Mouse (Mus musculus) stomach, postnatal 0 days (tissue): ENCODE results near the gene Ufc1. TPM values are rescaled to one million over a fixed set of nuclear protein-coding genes. Genes with fewer than 3 reads are reported as not detected.
"Not testable (repeated sequence)": the region's sequence is repeated elsewhere in the genome, so short reads cannot be mapped to it uniquely, and the experiment has no call there.

Experiments
- ATAC-seq: fragments of 200-750 bp; cut with Nextera tagmentation; 2 replicates; pipeline ENCODE4 v1.8.0; 2017; ENCODE audit not compliant: low FRiP score, low TSS enrichment
- DNase-seq: peaks from one replicate; pipeline ENCODE4 v3.0.0-alpha.2; 2016; ENCODE audit warnings: low spot score
- H3K27ac ChIP-seq: fragments of 300-500 bp; sonication (generic); replicated peaks from 2 replicates; pipeline ENCODE4 v1.5.1; 2014; ENCODE audit warnings: mild to moderate bottlenecking, control low read depth
- H3K27me3 ChIP-seq: fragments of 300-500 bp; sonication (generic); 2 replicates; pipeline ENCODE4 v1.6.1; 2014; ENCODE audit warnings: low read length; ENCODE audit not compliant: control insufficient read depth, insufficient read depth
- H3K36me3 ChIP-seq: fragments of 300-500 bp; sonication (generic); 2 replicates; pipeline ENCODE4 v1.6.1; 2014; ENCODE audit warnings: low read length, mixed read lengths; ENCODE audit not compliant: control insufficient read depth, insufficient read depth
- H3K4me1 ChIP-seq: fragments of 300-500 bp; sonication (generic); replicated peaks from 2 replicates; pipeline ENCODE4 v1.6.1; 2014; ENCODE audit warnings: antibody characterized with exemption; ENCODE audit not compliant: control insufficient read depth, insufficient read depth
- H3K4me2 ChIP-seq: fragments of 300-500 bp; sonication (generic); replicated peaks from 2 replicates; pipeline ENCODE4 v1.6.1; 2014; ENCODE audit warnings: low read depth, mild to moderate bottlenecking, control low read depth, moderate library complexity
- H3K4me3 ChIP-seq: fragments of 300-500 bp; sonication (generic); 2 replicates; pipeline ENCODE4 v1.5.1; 2014; ENCODE audit warnings: low read depth, low read length, control low read depth
- H3K9ac ChIP-seq: fragments of 300-500 bp; sonication (generic); 2 replicates; pipeline ENCODE4 v1.6.1; 2014; ENCODE audit warnings: mild to moderate bottlenecking, low read length, control low read depth, mixed read lengths
- H3K9me3 ChIP-seq: fragments of 300-500 bp; sonication (generic); 2 replicates; pipeline ENCODE4 v1.6.1; 2016; ENCODE audit warnings: low read length; ENCODE audit not compliant: control insufficient read depth
- CTCF ChIP-seq: IDR thresholded peaks from 2 replicates; pipeline ENCODE4 v1.5.1; 2016; ENCODE audit warnings: antibody characterized with exemption, low read depth, mild to moderate bottlenecking, moderate library complexity
- EP300 ChIP-seq: optimal IDR thresholded peaks from 2 replicates; pipeline ENCODE3; 2016; ENCODE audit warnings: antibody characterized with exemption
- WGBS: fragments of 180-500 bp; shearing (Covaris S2); extraction: QIAGEN DNeasy Blood & Tissue Kit; methylation state at CpG from one replicate; pipeline ENCODE4 v1.1.7; 2014; 5-methylcytosine and 5-hydroxymethylcytosine counted together
- polyA plus RNA-seq: library from polyadenylated mRNA; unstranded; fragments of >200 nt; fragmentation: Nextera tagmentation; extraction: Ambion mirVana; gene quantifications from 2 replicates; pipeline ENCODE4 v1.2.1, GENCODE M21; 2015

The Ufc1 gene
- polyA plus RNA-seq, 1 experiment from 2014 or later: 135 TPM

DNA sequence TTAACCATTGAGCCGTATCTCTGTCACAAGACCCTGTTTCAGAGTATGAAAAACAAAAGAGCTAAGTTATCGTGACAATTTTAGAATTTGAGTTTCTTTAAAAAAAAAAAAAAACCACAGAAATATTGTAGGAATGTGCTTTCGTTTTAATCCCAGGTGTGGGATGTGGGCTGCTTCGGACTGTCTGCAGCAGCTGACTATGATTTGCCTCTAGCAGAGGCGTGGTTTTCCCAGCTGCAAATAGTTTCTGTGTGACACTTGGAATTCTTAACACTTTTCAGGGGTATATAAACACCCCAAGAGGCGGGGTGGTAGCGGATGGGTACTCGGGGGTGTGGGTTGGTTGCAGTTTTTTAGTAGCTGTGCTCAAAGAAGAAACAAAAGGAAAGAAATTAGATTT is 49.5 kb downstream of the Ufc1 start:
- no peak overlapping the region for H3K27ac ChIP-seq
- no peaks in the 10 kb centered on the region for H3K36me3 ChIP-seq
- WGBS: 80% methylated on average over 8 of the region's 8 CpGs
- TF ChIP-seq EP300: no peak
- TF ChIP-seq CTCF: no peak
- H3K9ac ChIP-seq: no peak overlapping the region
- H3K4me3 ChIP-seq: no peak overlapping the region
- H3K4me1 ChIP-seq: peaks cover 10% of the 10 kb centered on the region
- DNase-seq (no peak), ATAC-seq (no peak)
- no peaks in the 10 kb centered on the region for H3K9me3 ChIP-seq
- no peaks in the 10 kb centered on the region for H3K27me3 ChIP-seq
- H3K4me2 ChIP-seq: no peak overlapping the region

DNA sequence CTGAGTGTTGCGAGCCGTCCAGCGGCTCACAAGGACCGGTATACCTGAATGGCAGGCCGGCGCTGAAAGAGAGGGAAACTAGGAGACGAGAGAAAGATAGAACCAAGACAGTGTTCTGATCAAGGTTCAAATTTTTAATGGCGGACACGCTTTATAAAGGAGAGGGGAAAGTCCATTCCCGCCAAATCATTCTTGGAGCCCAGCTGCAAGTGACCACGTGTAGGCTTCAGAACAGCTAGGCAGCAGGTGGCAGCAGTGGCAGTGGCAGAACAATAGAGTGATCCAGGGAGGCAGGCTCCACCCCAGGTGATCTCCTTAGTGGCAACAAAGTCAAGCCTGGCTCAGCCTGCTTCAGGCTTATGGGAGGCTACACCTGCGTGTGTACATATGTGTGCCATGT is 52.9 kb downstream of the Ufc1 start:
- not testable (repeated sequence) for H3K27me3 ChIP-seq, H3K9ac ChIP-seq, DNase-seq, H3K4me2 ChIP-seq, H3K4me3 ChIP-seq, ATAC-seq, H3K4me1 ChIP-seq, H3K27ac ChIP-seq, H3K9me3 ChIP-seq
- 79% methylated on average over 12 of the region's 12 CpGs for WGBS
- peak; percentile 46 for TF ChIP-seq CTCF
- H3K36me3 ChIP-seq: peaks cover 12% of the 10 kb centered on the region

DNA sequence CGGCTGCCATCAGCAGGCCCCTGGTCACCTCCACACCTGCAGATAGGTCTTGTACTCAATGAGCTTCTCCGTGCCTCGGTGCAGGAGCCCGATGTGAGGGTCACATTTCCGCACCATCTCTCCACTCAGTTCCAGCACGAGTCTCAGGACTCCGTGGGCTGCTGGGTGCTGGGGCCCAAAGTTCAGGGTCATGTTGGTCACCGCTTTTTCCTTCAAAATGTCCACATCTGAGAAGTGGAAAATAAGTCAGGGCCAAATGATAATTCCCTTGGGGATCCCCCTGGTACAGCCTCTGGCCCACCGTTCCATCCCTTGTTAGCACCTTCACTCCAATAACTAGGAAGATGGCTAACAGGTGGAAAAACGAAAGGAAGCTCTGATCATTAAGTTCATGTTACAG is 53.9 kb downstream of the Ufc1 start:
- Histone ChIP-seq H3K4me1 (no peaks in the 10 kb centered on the region), H3K36me3 (peaks cover 20% of the 10 kb centered on the region), H3K4me2 (no peak overlapping the region), H3K27ac (peak overlapping the region; percentile 75), H3K27me3 (no peaks in the 10 kb centered on the region), H3K4me3 (no peak overlapping the region), H3K9ac (no peak overlapping the region), H3K9me3 (no peaks in the 10 kb centered on the region)
- WGBS: 88% methylated on average over 10 of the region's 10 CpGs
- DNase-seq (no peak), ATAC-seq (no peak)
- TF ChIP-seq EP300: no peak

DNA sequence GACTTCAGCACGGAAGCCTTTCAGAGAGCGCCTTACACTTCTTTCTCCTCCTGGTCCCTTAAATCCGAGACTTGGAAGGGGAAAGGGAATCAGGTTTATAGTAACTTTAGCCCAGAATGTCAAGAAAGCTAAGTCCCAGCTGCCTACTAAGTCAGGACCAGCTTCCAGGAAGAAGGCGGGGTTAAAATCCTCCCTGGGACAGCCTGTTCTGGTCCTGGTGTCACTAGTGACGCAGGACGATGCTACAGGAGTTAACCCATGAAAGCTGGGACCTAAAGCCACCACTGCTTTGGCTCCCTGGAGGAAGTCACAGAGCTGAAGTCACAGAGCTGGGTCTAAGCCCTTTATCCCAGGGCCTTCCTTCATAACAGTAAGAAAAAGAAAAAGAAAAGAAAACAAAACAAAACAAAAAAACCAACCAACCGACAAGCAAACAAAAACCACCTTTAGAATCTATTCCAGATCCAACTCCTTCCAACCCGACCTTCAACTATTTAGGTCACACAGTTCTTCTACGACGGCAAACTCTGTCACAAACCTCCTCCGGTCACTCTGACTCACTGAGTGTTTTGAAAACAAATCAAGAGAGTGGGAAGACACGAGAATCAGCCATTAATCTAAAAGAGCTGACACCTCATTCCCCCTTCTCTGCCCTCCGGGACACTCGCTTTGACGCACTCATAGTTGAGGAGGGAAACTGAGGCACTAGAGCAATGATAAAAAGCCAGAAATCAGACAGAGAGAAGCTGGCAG is 54.7 kb downstream of the Ufc1 start:
- TF ChIP-seq CTCF: no peak
- TF ChIP-seq EP300: no peak
- Histone ChIP-seq H3K4me3 (no peak overlapping the region), H3K27me3 (no peaks in the 10 kb centered on the region), H3K4me2 (no peak overlapping the region), H3K9me3 (no peaks in the 10 kb centered on the region), H3K27ac (peak overlapping the region; percentile 75; the same call in 1 of the 2 replicates), H3K9ac (no peak overlapping the region), H3K36me3 (peaks cover 25% of the 10 kb centered on the region), H3K4me1 (no peaks in the 10 kb centered on the region)
- WGBS: 51% methylated on average over 15 of the region's 15 CpGs
- ATAC-seq (peak; percentile 63; the same call in 1 of the 2 replicates), DNase-seq (no peak)

Other genes with a start within 250 kb of the Ufc1 start
- 17.9 and 21.0 TPM in 2 replicates for gene Fcgr3, start 230.1 kb downstream of the Ufc1 start, polyA plus RNA-seq
- gene Cfap126, start 181.1 kb downstream of the Ufc1 start, polyA plus RNA-seq: 3.7 and 4.0 TPM in 2 replicates
- 238 and 277 TPM in 2 replicates for gene Sdhc, start 144.4 kb downstream of the Ufc1 start, polyA plus RNA-seq
- gene Mpz, start 144.3 kb downstream of the Ufc1 start, polyA plus RNA-seq: 1.5 and 2.7 TPM in 2 replicates
- gene Pcp4l1, start 98.8 kb downstream of the Ufc1 start, polyA plus RNA-seq: 42.2 and 44.5 TPM in 2 replicates
- gene Nr1i3, start 81.1 kb downstream of the Ufc1 start, polyA plus RNA-seq: 0.19 and 0.25 TPM in 2 replicates
- gene Tomm40l, start 72.5 kb downstream of the Ufc1 start, polyA plus RNA-seq: 19.6 and 20.5 TPM in 2 replicates
- 26.3 and 49.4 TPM in 2 replicates for gene Apoa2, start 70.0 kb downstream of the Ufc1 start, polyA plus RNA-seq
- gene Fcer1g, start 60.7 kb downstream of the Ufc1 start, polyA plus RNA-seq: 51.3 and 59.4 TPM in 2 replicates
- 3.5 and 3.9 TPM in 2 replicates for gene Adamts4, start 44.6 kb downstream of the Ufc1 start, polyA plus RNA-seq
- 210 and 218 TPM in 2 replicates for gene Ndufs2, start 43.6 kb downstream of the Ufc1 start, polyA plus RNA-seq
- 32.9 and 34.2 TPM in 2 replicates for gene B4galt3, start 24.7 kb downstream of the Ufc1 start, polyA plus RNA-seq
- gene Ppox, start 13.8 kb downstream of the Ufc1 start, polyA plus RNA-seq: 16.8 and 21.3 TPM in 2 replicates
- gene Usp21, start 7.0 kb downstream of the Ufc1 start, polyA plus RNA-seq: 25.0 and 26.4 TPM in 2 replicates
- 32.8 and 36.3 TPM in 2 replicates for gene Dedd, start 34.1 kb upstream of the Ufc1 start, polyA plus RNA-seq
- gene Nit1, start 50.6 kb upstream of the Ufc1 start, polyA plus RNA-seq: 41.7 and 41.8 TPM in 2 replicates
- 68.8 and 71.1 TPM in 2 replicates for gene Pfdn2, start 50.6 kb upstream of the Ufc1 start, polyA plus RNA-seq
- gene Klhdc9, start 65.8 kb upstream of the Ufc1 start, polyA plus RNA-seq: 0.86 and 1.2 TPM in 2 replicates
- 45.5 and 48.2 TPM in 2 replicates for gene Nectin4, start 75.1 kb upstream of the Ufc1 start, polyA plus RNA-seq
- 1.1 and 1.2 TPM in 2 replicates for gene Arhgap30, start 93.9 kb upstream of the Ufc1 start, polyA plus RNA-seq
- 39.1 and 41.6 TPM in 2 replicates for gene Usf1, start 116.3 kb upstream of the Ufc1 start, polyA plus RNA-seq
- gene Tstd1, start 123.8 kb upstream of the Ufc1 start, polyA plus RNA-seq: 3.7 and 3.8 TPM in 2 replicates
- gene F11r, start 142.5 kb upstream of the Ufc1 start, polyA plus RNA-seq: 95.8 and 113 TPM in 2 replicates
- 11.1 and 11.2 TPM in 2 replicates for gene Alyref2, start 208.5 kb upstream of the Ufc1 start, polyA plus RNA-seq
- gene Itln1, start 240.3 kb upstream of the Ufc1 start, polyA plus RNA-seq: 0.25 and 0.33 TPM in 2 replicates